Mouse (Mus musculus): ENCODE results near the gene Nyx. TPM values are rescaled to one million over a fixed set of nuclear protein-coding genes. Genes with fewer than 3 reads are reported as not detected.

Nyx gene
- total and polyA plus RNA-seq, 3 experiments = 0.11 to 0.31 TPM; not detected in 1

GRCm38 (mm10) chrX:13461266-13462261 lies 4.3 kb upstream of the Nyx start (continued):
- TF ChIP-seq ZNF384 (IDR thresholded peaks at IDR 0.05; ENCODE audit: low read depth, low read length) (peak; percentile 64), MEF2A (IDR thresholded peaks at IDR 0.05; ENCODE audit: extremely low read depth, insufficient replicate concordance, low read depth, low read length, poor library complexity, severe bottlenecking) (peak; percentile 58; the same call in 1 of the 2 replicates), ELF1 (IDR thresholded peaks at IDR 0.05; ENCODE audit: low read depth, low read length) (peak; percentile 50; the same call in 1 of the 2 replicates), RAD21 (IDR thresholded peaks at IDR 0.05; ENCODE audit: low read depth, low read length) (peak; percentile 77)

GRCm38 (mm10) chrX:13462982-13463517 lies 2.9 kb upstream of the Nyx start:
- TF ChIP-seq USF1 (IDR thresholded peaks at IDR 0.05; ENCODE audit: low read depth, low read length) = no peak
- TF ChIP-seq MYB (IDR thresholded peaks at IDR 0.05; ENCODE audit: low read depth, low read length) = no peak
- TF ChIP-seq TAL1 (IDR thresholded peaks at IDR 0.05; ENCODE audit: low read length) = no peak
- TF ChIP-seq EP300 (IDR thresholded peaks at IDR 0.05; ENCODE audit: low read depth in 1 of 2, low read length in 2 of 2) = no peak
- no peak for TF ChIP-seq TBP (IDR thresholded peaks at IDR 0.05; ENCODE audit: low read depth, low read length)
- no peak for TF ChIP-seq MAZ (IDR thresholded peaks at IDR 0.05; ENCODE audit: low read depth, low read length)
- no peak for TF ChIP-seq GABPA (IDR thresholded peaks at IDR 0.05; ENCODE audit: low read depth, low read length)
- TF ChIP-seq NELFE (IDR thresholded peaks at IDR 0.05; ENCODE audit: low read depth, low read length) = no peak
- no peak for TF ChIP-seq ZKSCAN1 (IDR thresholded peaks at IDR 0.05; ENCODE audit: low read depth, low read length)
- TF ChIP-seq CHD2 (IDR thresholded peaks at IDR 0.05; ENCODE audit: low read length) = no peak
- TF ChIP-seq RAD21 (IDR thresholded peaks at IDR 0.05; ENCODE audit: low read depth, low read length) = no peak
- no peak for TF ChIP-seq USF2 (IDR thresholded peaks at IDR 0.05; ENCODE audit: borderline replicate concordance in 1 of 2, insufficient read depth in 1 of 2, low read depth in 1 of 2, low read length in 2 of 2)
- no peak for TF ChIP-seq RCOR1 (IDR thresholded peaks at IDR 0.05; ENCODE audit: low read depth, low read length)
- Histone ChIP-seq H3K4me1 (ENCODE audit: control insufficient read depth in 1 of 2, insufficient read depth in 2 of 2, low read length in 2 of 2) (peaks cover 14 to 32% of the 10 kb centered on the region in 2 experiments), H3K4me3 (ENCODE audit: control insufficient read depth in 1 of 2, insufficient read depth in 1 of 2, low read depth in 2 of 2, low read length in 2 of 2) (no peak overlapping the region), H3K9ac (ENCODE audit: control insufficient read depth, low read depth, low read length, poor library complexity, severe bottlenecking) (no peak overlapping the region), H3K79me2 (ENCODE audit: control insufficient read depth, insufficient read depth, low read length, poor library complexity) (peaks cover 2% of the 10 kb centered on the region; the same call in 1 of the 2 replicates), H3K27me3 (ENCODE audit: control insufficient read depth in 1 of 2, insufficient read depth in 2 of 2, low read length in 2 of 2) (no peaks in the 10 kb centered on the region), H3K36me3 (ENCODE audit: control insufficient read depth in 1 of 2, insufficient read depth in 2 of 2, low read length in 2 of 2) (peaks cover 0 to 26% of the 10 kb centered on the region in 2 experiments; a peak in 2 of 4 replicates), H3K27ac (ENCODE audit: control insufficient read depth, low read depth, low read length) (0 out of 2 replicates have a peak overlapping the region, but pooled peaks have one; percentile 19), H3K9me3 (replicated peaks; ENCODE audit: insufficient read depth, low read length) (no peaks in the 10 kb centered on the region)
- peak; percentile 31 for DNase-seq (ENCODE audit: low read depth, low spot score)
